Mouse (Mus musculus) gastrocnemius, postnatal 10 days (tissue): Measurements from ENCODE around the gene Mfsd12. TPM values are rescaled to one million over a fixed set of nuclear protein-coding genes. Genes with fewer than 3 reads are reported as not detected.

Source experiments
- DNase-seq: peaks from one replicate; pipeline ENCODE4 v3.0.0; 2021; ENCODE audit warnings: mixed read lengths
- total RNA-seq, 2 experiments: library from RNA; stranded (reverse); gene quantifications; 2 replicates each; pipeline ENCODE4 v1.2.3; 2021

The Mfsd12 gene
- total RNA-seq, 2 experiments from 2014 or later, result 4.5 to 7.5 TPM

- DNase-seq, result no peak
These were observed 24.7 kb downstream of the Mfsd12 start for GRCm38 (mm10) chr10:81382039-81382438.

GRCm38 (mm10) chr10:81383802-81384604, 26.7 kb downstream of the Mfsd12 start, which contains the start of the genes Dohh and Gm48551:
TSS of gene Dohh (plus strand) at chr10:81384428.
TSS of gene Gm48551 (plus strand) at chr10:81384466.
- peak; percentile 100 for DNase-seq

GRCm38 (mm10) chr10:81384605-81384982, 27.3 kb downstream of the Mfsd12 start:
- DNase-seq, result no peak

- DNase-seq, result no peak
These were observed 28.5 kb downstream of the Mfsd12 start for GRCm38 (mm10) chr10:81385603-81386306.

- DNase-seq, result no peak
These were observed 30.4 kb downstream of the Mfsd12 start for GRCm38 (mm10) chr10:81387716-81388115.

- DNase-seq, result no peak
These were observed 31.3 kb downstream of the Mfsd12 start, which contains the start of gene Gm48552 for GRCm38 (mm10) chr10:81388505-81389055. TSS of gene Gm48552 (plus strand) at chr10:81389005.

DNA sequence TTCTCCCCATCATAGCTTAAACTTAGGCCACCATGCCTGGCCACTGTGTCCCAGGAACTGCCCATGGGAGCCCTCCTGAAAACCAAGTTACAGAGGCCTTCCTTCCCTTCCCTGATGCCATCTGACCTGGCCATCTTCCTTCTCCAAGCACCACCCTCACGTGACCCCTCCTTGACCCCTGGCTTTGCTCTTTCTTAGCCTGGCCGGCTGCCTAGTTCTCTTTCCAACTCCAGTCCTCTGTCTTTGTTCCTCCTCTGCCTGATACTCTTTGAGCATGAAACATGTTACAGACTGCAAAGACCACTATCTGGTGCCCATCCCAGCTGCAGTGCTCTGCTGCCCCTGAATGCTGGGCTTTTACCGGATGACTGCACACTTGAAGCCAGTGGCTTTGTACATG, 32.1 kb downstream of the Mfsd12 start:
- DNase-seq, result no peak

DNA sequence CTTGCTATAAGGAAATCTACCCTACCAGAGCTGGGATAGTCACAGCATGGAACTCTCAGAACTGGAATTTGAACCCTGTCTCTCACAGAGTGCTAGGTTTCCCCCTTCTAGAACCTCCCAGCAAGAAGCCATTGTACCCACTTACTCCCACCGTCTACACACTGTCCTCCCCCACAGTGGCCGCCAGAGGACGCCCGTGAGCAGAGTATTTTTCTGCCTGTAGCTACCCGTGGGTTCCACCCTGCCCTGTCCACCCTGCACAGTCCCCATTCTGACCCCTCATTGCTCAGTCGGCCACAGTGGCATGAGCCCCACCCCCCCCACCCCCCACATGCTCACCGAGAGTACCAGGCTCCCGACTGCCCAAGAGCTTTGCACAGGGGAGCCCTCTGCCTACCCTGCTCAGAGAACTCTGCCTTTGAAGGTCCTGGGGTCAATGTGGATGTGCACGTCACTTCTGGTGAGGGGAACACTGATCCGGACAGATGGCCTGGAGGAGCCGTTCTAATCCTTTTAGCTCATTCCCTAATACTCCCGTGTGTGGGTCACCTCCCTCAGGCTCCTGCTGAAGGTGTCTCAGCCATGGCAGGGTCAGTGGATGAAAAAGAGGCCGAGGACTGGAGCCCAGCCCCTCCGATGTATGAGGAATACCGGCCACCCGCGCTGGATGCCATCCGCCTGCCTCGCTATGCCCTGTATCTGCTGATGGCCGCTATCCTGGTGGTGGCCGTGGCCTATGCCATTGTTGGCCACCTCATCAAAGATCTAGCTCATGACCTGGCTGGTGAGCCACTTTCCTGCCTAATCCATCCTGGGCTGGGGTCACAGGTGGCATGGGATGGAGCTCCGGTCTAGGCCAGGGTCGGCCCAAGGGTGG, 32.7 kb downstream of the Mfsd12 start:
- peak; percentile 82 for DNase-seq

DNA sequence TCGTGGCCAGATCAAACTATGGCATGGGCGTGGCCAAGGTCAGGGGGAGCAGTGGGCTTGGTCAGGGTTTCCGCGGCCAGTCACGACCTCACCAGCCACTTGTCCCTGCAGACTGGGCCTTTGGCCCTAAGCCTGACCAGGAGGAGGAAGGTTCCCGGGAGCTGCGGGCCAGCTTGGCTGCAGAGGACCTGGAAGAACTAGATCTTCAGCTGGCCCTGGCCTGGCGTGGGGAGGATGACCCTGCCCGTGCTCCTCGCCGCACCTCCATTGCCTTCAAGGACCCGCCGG, 33.3 kb downstream of the Mfsd12 start:
- no peak for DNase-seq

GRCm38 (mm10) chr10:81392270-81392669, 35.0 kb downstream of the Mfsd12 start:
- DNase-seq, result no peak

DNA sequence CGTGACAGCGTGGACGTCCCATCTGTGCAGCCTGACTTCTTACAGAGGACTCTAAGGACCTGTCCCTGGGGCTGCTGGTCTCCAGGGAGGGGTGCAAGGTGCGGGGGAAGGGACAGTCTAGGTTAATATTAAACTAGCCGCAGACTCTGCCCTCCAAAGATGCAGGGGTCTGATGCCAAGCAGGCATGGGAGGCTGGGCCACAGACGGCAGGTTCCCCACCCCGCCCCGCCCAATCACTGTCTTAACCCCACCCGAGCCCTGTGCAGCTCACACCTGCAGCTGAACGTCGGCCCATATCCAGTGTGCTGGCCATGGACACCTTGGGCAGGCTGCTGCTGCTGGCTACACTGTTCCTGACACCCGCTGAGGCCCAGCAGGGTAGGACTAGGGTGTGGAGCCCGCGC, 35.5 kb downstream of the Mfsd12 start, which contains the start of gene Smim24:
Gene Smim24 (plus strand): TSS at position 271 of the 405 bp plus-strand sequence.
- DNase-seq, result no peak

- no peak for DNase-seq
These were observed 36.3 kb downstream of the Mfsd12 start for GRCm38 (mm10) chr10:81393456-81394063.

GRCm38 (mm10) chr10:81395127-81395526, 37.8 kb downstream of the Mfsd12 start:
- DNase-seq, result peak; percentile 75

- no peak for DNase-seq
These were observed 38.6 kb downstream of the Mfsd12 start for GRCm38 (mm10) chr10:81395865-81396264.

GRCm38 (mm10) chr10:81396749-81397148, 39.5 kb downstream of the Mfsd12 start:
- DNase-seq, result no peak

DNA sequence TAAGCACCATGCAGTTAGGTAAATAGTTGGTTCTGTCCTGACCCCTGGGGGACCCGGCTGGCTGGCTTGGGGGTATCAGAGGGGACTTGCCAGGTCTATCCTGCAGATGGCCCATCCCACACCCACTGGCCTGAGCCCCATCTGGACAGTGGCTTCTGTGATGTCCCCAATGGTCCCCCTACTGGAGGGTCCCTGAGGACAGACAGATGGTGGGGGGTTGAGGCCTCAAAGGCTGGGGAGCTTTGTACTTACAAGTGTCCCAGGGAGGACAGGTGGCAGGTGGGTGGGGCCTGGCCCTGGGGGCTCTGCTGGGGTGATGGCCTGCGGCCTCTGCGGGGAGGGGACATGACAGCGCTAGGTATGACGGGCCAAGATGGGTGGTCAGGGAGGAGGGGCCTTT, 42.0 kb downstream of the Mfsd12 start:
- DNase-seq, result no peak

GRCm38 (mm10) chr10:81399798-81400308, 42.6 kb downstream of the Mfsd12 start:
- no peak for DNase-seq

GRCm38 (mm10) chr10:81400371-81401204, 43.3 kb downstream of the Mfsd12 start:
- no peak for DNase-seq

- DNase-seq, result no peak
These were observed 43.9 kb downstream of the Mfsd12 start for GRCm38 (mm10) chr10:81401205-81401520.

DNA sequence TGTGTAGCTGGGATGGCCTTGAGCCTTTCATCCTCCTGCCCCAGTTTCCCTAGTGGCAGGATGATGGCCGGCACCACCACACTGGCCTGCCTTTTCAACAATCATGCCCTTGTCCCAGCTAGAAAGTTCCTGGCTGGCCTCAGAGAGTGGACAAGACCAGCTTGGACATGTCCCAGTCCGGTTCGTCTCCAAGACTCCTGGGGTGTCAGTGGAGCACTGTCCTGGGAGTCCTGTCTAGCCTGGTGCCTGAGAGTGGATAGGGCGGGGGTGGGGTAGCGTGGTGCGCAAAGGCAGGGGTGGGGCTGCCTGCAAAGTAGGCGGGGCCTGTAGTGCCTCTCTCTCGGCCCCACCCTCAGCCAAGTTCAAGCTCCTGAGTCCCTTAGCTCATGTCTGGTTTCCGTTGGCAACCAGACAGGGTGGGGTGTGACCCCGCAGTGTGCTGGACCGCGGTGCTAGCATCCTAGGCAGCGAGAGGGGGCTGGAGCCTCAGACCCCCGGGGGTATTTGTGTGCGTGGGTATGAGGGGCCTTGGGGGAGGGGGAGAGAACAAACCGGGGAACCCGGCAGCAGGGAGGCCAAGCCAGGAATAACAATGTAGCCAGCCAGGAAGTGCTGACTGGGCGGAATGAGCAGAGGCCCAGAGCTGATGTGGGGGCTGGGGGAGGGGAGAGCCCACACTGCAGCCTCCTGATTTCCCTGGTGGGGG, 44.4 kb downstream of the Mfsd12 start:
- DNase-seq, result peak; percentile 72
